In the genomic region with DNA sequence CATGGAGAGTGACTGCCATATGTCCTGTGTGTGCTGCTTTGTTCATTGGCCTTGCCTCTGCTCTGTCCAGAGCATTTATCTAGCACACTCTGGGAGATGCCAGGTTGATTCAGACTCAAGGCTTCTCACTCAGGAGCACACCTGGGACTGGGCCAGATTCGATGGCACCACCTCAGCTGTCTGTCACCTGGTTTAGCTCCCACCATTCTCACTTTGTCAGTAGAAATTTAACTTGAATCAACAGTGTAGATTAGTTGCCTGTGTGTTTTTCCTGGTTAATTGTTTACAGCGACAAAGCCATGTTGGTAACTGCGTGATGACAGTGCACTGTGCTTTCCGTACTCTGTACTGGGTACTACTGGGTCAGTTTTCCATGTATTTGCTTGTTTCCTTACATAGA, we compare ENCODE assay signal across 20 mouse cellular contexts. TPM values are rescaled to one million over a fixed set of nuclear protein-coding genes. Genes with fewer than 3 reads are reported as not detected.
DNase-seq lines count a peak whose midpoint lies in the region; ATAC-seq and TF ChIP-seq lines count a peak whose summit lies in the region.
"Had no signal": no experiment of that assay in that cellular context is flagged by ENCODE, and none has a peak within 500 bp of the region (broad histone marks: within the 10 kb centered on the region; RNA-seq: fewer than 3 reads in every experiment).

No protein-coding gene starts in this region.

- no peaks in the 10 kb centered on the region for H3K4me1 ChIP-seq in liver, embryonic 13.5 days (replicated peaks)
- H3K4me1 ChIP-seq in liver, embryonic 12.5 days: no peaks in the 10 kb centered on the region
- H3K4me1 ChIP-seq: embryonic facial prominence, embryonic 13.5 days; neural tube, embryonic 15.5 days had no signal

- no peaks in the 10 kb centered on the region for H3K9me3 ChIP-seq in liver, embryonic 13.5 days (replicated peaks)
- no peaks in the 10 kb centered on the region for H3K9me3 ChIP-seq in liver, embryonic 12.5 days (replicated peaks)
- H3K9me3 ChIP-seq: embryonic facial prominence, embryonic 13.5 days; neural tube, embryonic 15.5 days had no signal

- 75% methylated on average over 4 of the region's 4 CpGs for WGBS in liver, embryonic 13.5 days (ENCODE audit: insufficient replicate concordance)
- WGBS in liver, embryonic 12.5 days (ENCODE audit: insufficient replicate concordance): 79% methylated on average over 4 of the region's 4 CpGs

- peak; percentile 23; the same call in 1 of the 2 replicates for ATAC-seq in liver, embryonic 13.5 days (ENCODE audit: low read depth)
- ATAC-seq in liver, embryonic 12.5 days: no peak
- ATAC-seq in inflammation-experienced regulatory T-cells, adult 6 months: no peak
- ATAC-seq: forebrain, postnatal 0 days had no signal

- H3K4me3 ChIP-seq in liver, embryonic 13.5 days (replicated peaks): no peak overlapping the region
- H3K4me3 ChIP-seq in liver, embryonic 12.5 days: no peak overlapping the region
- H3K4me3 ChIP-seq in gastrocnemius, adult 2 months: no peak overlapping the region
- H3K4me3 ChIP-seq: embryonic facial prominence, embryonic 13.5 days; myocyte; neural tube, embryonic 15.5 days had no signal

- peaks cover 30% of the 10 kb centered on the region for H3K36me3 ChIP-seq in liver, embryonic 13.5 days
- peaks cover 67% of the 10 kb centered on the region for H3K36me3 ChIP-seq in liver, embryonic 12.5 days

- intact Hi-C loops in gastrocnemius, adult 2 months (cut with DNase I): no loop called here

- no peak overlapping the region for H3K4me2 ChIP-seq in liver, embryonic 13.5 days
- no peak overlapping the region for H3K4me2 ChIP-seq in liver, embryonic 12.5 days
- H3K4me2 ChIP-seq: embryonic facial prominence, embryonic 13.5 days; lung, embryonic 14.5 days; midbrain, embryonic 11.5 days; neural tube, embryonic 15.5 days had no signal

- no peaks in the 10 kb centered on the region for H3K27me3 ChIP-seq in liver, embryonic 13.5 days
- no peaks in the 10 kb centered on the region for H3K27me3 ChIP-seq in liver, embryonic 12.5 days (replicated peaks)
- H3K27me3 ChIP-seq: embryonic facial prominence, embryonic 13.5 days; neural tube, embryonic 15.5 days had no signal

- no peak overlapping the region for H3K9ac ChIP-seq in liver, embryonic 13.5 days
- no peak overlapping the region for H3K9ac ChIP-seq in liver, embryonic 12.5 days
- H3K9ac ChIP-seq: embryonic facial prominence, embryonic 13.5 days; forebrain, postnatal 0 days; lung, embryonic 14.5 days; neural tube, embryonic 15.5 days had no signal

- no peak for DNase-seq in liver, embryonic 13.5 days
- peak; percentile 86 for DNase-seq in kidney, adult 9 months
- peak; percentile 70 for DNase-seq in kidney, postnatal 14 days
- DNase-seq in yolk sac, embryonic 10.5 days (ENCODE audit: low spot score): peak; percentile 60
- no peak for DNase-seq in gastrocnemius, adult 2 months
- DNase-seq: adrenal gland, postnatal 36 days; cerebellum, adult 2 months; forebrain, postnatal 0 days; heart, adult 18-20 months; lung, embryonic 14.5 days; thymus, adult 18-20 months had no signal

- TF ChIP-seq CTCF in gastrocnemius, adult 2 months (IDR thresholded peaks at IDR 0.05): no peak

- no peak overlapping the region for H3K27ac ChIP-seq in liver, embryonic 13.5 days
- no peak overlapping the region for H3K27ac ChIP-seq in liver, embryonic 12.5 days
- H3K27ac ChIP-seq in gastrocnemius, adult 2 months: no peak overlapping the region
- H3K27ac ChIP-seq: embryonic facial prominence, embryonic 13.5 days; macrophage; neural tube, embryonic 15.5 days had no signal

RNA-seq across cellular contexts. Expression of gene Aqp8, which starts 42.1 kb away (rescaled TPM):
- polyA plus RNA-seq in liver, embryonic 13.5 days (2015; fragmentation: Nextera tagmentation; extraction: Ambion mirVana): 3.0 and 3.4 TPM in 2 replicates
- polyA plus RNA-seq in liver, embryonic 12.5 days (2016; fragmentation: Nextera tagmentation; extraction: Ambion mirVana): 2.4 and 2.6 TPM in 2 replicates
- total RNA-seq in gastrocnemius, adult 2 months (2021): not detected
- not detected for polyA plus RNA-seq in inflammation-experienced regulatory T-cells, adult 6 months (2017; shearing (Covaris generic))
- total RNA-seq: adrenal gland, postnatal 36 days; forebrain, postnatal 0 days; layer of hippocampus, postnatal 25 days; left cerebral cortex, postnatal 36 days had no signal
- polyA plus RNA-seq: embryonic facial prominence, embryonic 13.5 days; forebrain, postnatal 0 days; lung, embryonic 14.5 days; macrophage; myocyte; neural tube, embryonic 15.5 days had no signal

RNA-seq across cellular contexts. Expression of gene Arhgap17, which starts 50.3 kb away (rescaled TPM):
- polyA plus RNA-seq in liver, embryonic 13.5 days (2015; fragmentation: Nextera tagmentation; extraction: Ambion mirVana): 8.5 and 12.0 TPM in 2 replicates
- 16.7 TPM in 2 replicates for polyA plus RNA-seq in liver, embryonic 12.5 days (2016; fragmentation: Nextera tagmentation; extraction: Ambion mirVana)
- 10 to 100 TPM; 16.4 to 18.5 TPM for total RNA-seq in gastrocnemius, adult 2 months (2021)
- 10 to 100 TPM; 19.5 to 23.4 (median 22.6) TPM for polyA plus RNA-seq in inflammation-experienced regulatory T-cells, adult 6 months (2017; shearing (Covaris generic))

RNA-seq across cellular contexts. Expression of gene Lcmt1, which starts 50.4 kb away (rescaled TPM):
- 30.6 and 33.7 TPM in 2 replicates for polyA plus RNA-seq in liver, embryonic 13.5 days (2015; fragmentation: Nextera tagmentation; extraction: Ambion mirVana)
- polyA plus RNA-seq in liver, embryonic 12.5 days (2016; fragmentation: Nextera tagmentation; extraction: Ambion mirVana): 33.4 and 34.4 TPM in 2 replicates
- total RNA-seq in gastrocnemius, adult 2 months (2021): 10 to 100 TPM; 28.5 to 28.8 TPM
- polyA plus RNA-seq in inflammation-experienced regulatory T-cells, adult 6 months (2017; shearing (Covaris generic)): 10 to 100 TPM; 28.0 to 33.4 (median 30.3) TPM

Comparison
In these comparisons a context has a peak if more than half of its experiments do, and no peak if none do; other contexts are left out.
1. DNase-seq: peak in kidney, adult 9 months (single experiment), kidney, postnatal 14 days (single experiment) and yolk sac, embryonic 10.5 days (single experiment); none in liver, embryonic 13.5 days (single experiment) and gastrocnemius, adult 2 months (single experiment).